Mouse (Mus musculus) adrenal gland, postnatal 10 days (tissue): ENCODE results near the gene H2al1h. TPM values are rescaled to one million over a fixed set of nuclear protein-coding genes. Genes with fewer than 3 reads are reported as not detected.
"Not testable (repeated sequence)": the region's sequence is repeated elsewhere in the genome, so short reads cannot be mapped to it uniquely, and the experiment has no call there.

Source experiments
- DNase-seq: peaks from one replicate; pipeline ENCODE4 v3.0.0; 2021; ENCODE audit warnings: mixed read lengths
- long read RNA-seq, 2 experiments: library from polyadenylated mRNA; stranded (forward); transcript quantifications; one replicate each; pipeline ENCODE4 v2.0.0; 2021
- total RNA-seq, 2 experiments: library from RNA; stranded (reverse); gene quantifications; 2 replicates each; pipeline ENCODE4 v1.2.3; 2021

The H2al1h gene
- total RNA-seq = not detected
- long read RNA-seq, experiment 1 = 0 reads
- long read RNA-seq, experiment 2 = 0 reads

- DNase-seq = not testable (repeated sequence)
Observed at GRCm38 (mm10) chrX:11321192-11321591, at the start of gene H2al1h. H2al1h (plus strand) TSS chrX:11321492.

- DNase-seq = no peak
Observed at GRCm38 (mm10) chrX:11273190-11273589, 48.1 kb upstream of the H2al1h start.

GRCm38 (mm10) chrX:11277083-11277482 lies 44.2 kb upstream of the H2al1h start:
- no peak for DNase-seq

GRCm38 (mm10) chrX:11280741-11281140 lies 40.6 kb upstream of the H2al1h start:
- no peak for DNase-seq

GRCm38 (mm10) chrX:11288306-11288882 lies 32.9 kb upstream of the H2al1h start:
- no peak for DNase-seq

- DNase-seq = no peak
Observed at GRCm38 (mm10) chrX:11289244-11289643, 32.0 kb upstream of the H2al1h start.

GRCm38 (mm10) chrX:11298957-11299356 lies 22.3 kb upstream of the H2al1h start, which contains the start of gene H2al1a:
H2al1a (plus strand) TSS chrX:11299257.
- DNase-seq = not testable (repeated sequence)

- DNase-seq = not testable (repeated sequence)
Observed at GRCm38 (mm10) chrX:11302132-11302531, 19.2 kb upstream of the H2al1h start, which contains the start of gene H2al1b. H2al1b (plus strand) TSS chrX:11302432.

- DNase-seq = not testable (repeated sequence)
Observed at GRCm38 (mm10) chrX:11305355-11305754, 15.9 kb upstream of the H2al1h start, which contains the start of gene H2al1c. H2al1c (plus strand) TSS chrX:11305655.

GRCm38 (mm10) chrX:11308524-11308923 lies 12.8 kb upstream of the H2al1h start, which contains the start of gene H2al1d:
H2al1d (plus strand) TSS chrX:11308824.
- not testable (repeated sequence) for DNase-seq

GRCm38 (mm10) chrX:11311634-11312033 lies 9.7 kb upstream of the H2al1h start, which contains the start of gene H2al1e:
H2al1e (plus strand) TSS chrX:11311934.
- DNase-seq = not testable (repeated sequence)

GRCm38 (mm10) chrX:11314858-11315257 lies 6.4 kb upstream of the H2al1h start, which contains the start of gene H2al1f:
H2al1f (plus strand) TSS chrX:11315158.
- DNase-seq = not testable (repeated sequence)

- DNase-seq = not testable (repeated sequence)
Observed at GRCm38 (mm10) chrX:11317956-11318355, 3.3 kb upstream of the H2al1h start, which contains the start of gene H2al1g. H2al1g (plus strand) TSS chrX:11318256.

GRCm38 (mm10) chrX:11324359-11324758 lies 3.1 kb downstream of the H2al1h start, which contains the start of gene H2al1i:
H2al1i (plus strand) TSS chrX:11324659.
- not testable (repeated sequence) for DNase-seq

- not testable (repeated sequence) for DNase-seq
Observed at GRCm38 (mm10) chrX:11327522-11327921, 6.2 kb downstream of the H2al1h start, which contains the start of gene H2al1j. H2al1j (plus strand) TSS chrX:11327822.

GRCm38 (mm10) chrX:11345762-11346161 lies 24.5 kb downstream of the H2al1h start:
- no peak for DNase-seq

GRCm38 (mm10) chrX:11346756-11347155 lies 25.5 kb downstream of the H2al1h start:
- DNase-seq = no peak

- no peak for DNase-seq
Observed at GRCm38 (mm10) chrX:11360823-11361222, 39.5 kb downstream of the H2al1h start.

GRCm38 (mm10) chrX:11361261-11361660 lies 40.0 kb downstream of the H2al1h start:
- no peak for DNase-seq

- DNase-seq = peak; percentile 20
Observed at GRCm38 (mm10) chrX:11363890-11364289, 42.6 kb downstream of the H2al1h start.

- no peak for DNase-seq
Observed at GRCm38 (mm10) chrX:11365151-11365550, 43.9 kb downstream of the H2al1h start.
